22 mouse cellular contexts compared by ENCODE assay signal in the genomic region with DNA sequence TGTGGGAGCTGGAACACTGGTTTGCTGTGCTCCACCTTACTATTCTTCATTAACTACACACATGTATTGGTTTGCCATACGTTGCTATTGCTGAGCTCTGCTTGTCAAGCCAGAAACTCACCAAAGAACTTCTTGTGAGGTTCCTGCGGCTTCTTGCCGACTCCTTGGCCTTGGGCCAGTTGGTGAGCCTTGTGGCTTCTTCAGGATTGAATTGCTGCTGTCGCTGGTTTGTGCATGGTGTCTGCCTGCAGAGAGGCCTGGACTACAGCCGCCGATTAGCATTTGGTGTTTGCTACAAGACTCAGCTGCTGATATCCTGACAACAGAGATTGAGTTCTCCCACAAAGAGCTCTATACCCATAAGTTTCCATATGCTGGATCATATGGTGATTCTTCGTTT. TPM values are rescaled to one million over a fixed set of nuclear protein-coding genes. Genes with fewer than 3 reads are reported as not detected.
DNase-seq lines count a peak whose midpoint lies in the region; ATAC-seq and TF ChIP-seq lines count a peak whose summit lies in the region.
"Had no signal": no experiment of that assay in that cellular context is flagged by ENCODE, and none has a peak within 500 bp of the region (broad histone marks: within the 10 kb centered on the region; RNA-seq: fewer than 3 reads in every experiment).

No protein-coding gene starts in this region.

- no peak overlapping the region for H3K4me3 ChIP-seq in gastrocnemius, adult 2 months
- H3K4me3 ChIP-seq in megakaryocyte, embryonic 14.5 days (replicated peaks) = peak overlapping the region; percentile 46
- H3K4me3 ChIP-seq: embryonic facial prominence, embryonic 12.5 days; embryonic facial prominence, embryonic 15.5 days; forebrain, embryonic 13.5 days; heart, embryonic 13.5 days; hindbrain, embryonic 12.5 days; hindbrain, embryonic 15.5 days had no signal

- no peak overlapping the region for H3K27ac ChIP-seq in gastrocnemius, adult 2 months
- H3K27ac ChIP-seq: embryonic facial prominence, embryonic 12.5 days; embryonic facial prominence, embryonic 15.5 days; forebrain, embryonic 13.5 days; heart, embryonic 13.5 days; hindbrain, embryonic 12.5 days; hindbrain, embryonic 15.5 days had no signal

- peaks cover 4% of the 10 kb centered on the region; the same call in 1 of the 2 replicates for H3K4me1 ChIP-seq in megakaryocyte, embryonic 14.5 days
- H3K4me1 ChIP-seq: embryonic facial prominence, embryonic 12.5 days; embryonic facial prominence, embryonic 15.5 days; forebrain, embryonic 13.5 days; heart, embryonic 13.5 days; hindbrain, embryonic 12.5 days; hindbrain, embryonic 15.5 days had no signal

- H3K9me3 ChIP-seq in megakaryocyte, embryonic 14.5 days = peaks cover 5% of the 10 kb centered on the region
- H3K9me3 ChIP-seq: embryonic facial prominence, embryonic 12.5 days; embryonic facial prominence, embryonic 15.5 days; forebrain, embryonic 13.5 days; heart, embryonic 13.5 days; hindbrain, embryonic 12.5 days; hindbrain, embryonic 15.5 days had no signal

- TF ChIP-seq CTCF in gastrocnemius, adult 2 months (IDR thresholded peaks at IDR 0.05) = no peak

- no peaks in the 10 kb centered on the region for H3K36me3 ChIP-seq in megakaryocyte, embryonic 14.5 days (replicated peaks; ENCODE audit: low read length)
- H3K36me3 ChIP-seq: embryonic facial prominence, embryonic 12.5 days; embryonic facial prominence, embryonic 15.5 days; heart, embryonic 13.5 days; hindbrain, embryonic 12.5 days; hindbrain, embryonic 15.5 days had no signal

- peaks cover 8% of the 10 kb centered on the region for H3K27me3 ChIP-seq in megakaryocyte, embryonic 14.5 days (replicated peaks)
- H3K27me3 ChIP-seq: embryonic facial prominence, embryonic 12.5 days; embryonic facial prominence, embryonic 15.5 days; forebrain, embryonic 13.5 days; heart, embryonic 13.5 days; hindbrain, embryonic 12.5 days; hindbrain, embryonic 15.5 days had no signal

- ATAC-seq in megakaryocyte, adult 5-6 weeks (ENCODE audit: poor library complexity, severe bottlenecking) = no peak
- ATAC-seq: activated CD4-positive, CD25-positive, alpha-beta regulatory T cell, adult 4 months; CD4-positive, CD25-positive, alpha-beta regulatory T cell, adult 4 months; forebrain, embryonic 13.5 days; forebrain, postnatal 0 days; intestine, postnatal 0 days had no signal

- DNase-seq in gastrocnemius, adult 2 months = peak; percentile 29
- DNase-seq in gastrocnemius, postnatal 36 days = no peak
- peak; percentile 25 to 48 for DNase-seq in kidney, postnatal 25 days
- no peak for DNase-seq in kidney, adult 9 months
- DNase-seq: adrenal gland, adult 8-10 months; adrenal gland, postnatal 25 days; cerebellum, adult 11-12 months; cerebellum, adult 8-10 months; forebrain, postnatal 0 days; gastrocnemius, postnatal 25 days had no signal

- intact Hi-C loops in gastrocnemius, adult 2 months (cut with DNase I) = no loop called here
- intact Hi-C loops in gastrocnemius, postnatal 36 days (cut with DNase I) = no loop called here

RNA-seq across cellular contexts. Expression of a gene that starts 10.9 kb away (rescaled TPM):
- 10 to 100 TPM in 1 of 2 experiments, 1 to 10 TPM in 1; 7.2 to 16.5 TPM for total RNA-seq in gastrocnemius, adult 2 months (2021)
- 1 to 10 TPM; 4.7 to 7.0 TPM for total RNA-seq in gastrocnemius, postnatal 36 days (2021)
- polyA plus RNA-seq in megakaryocyte, embryonic 14.5 days (2012; ENCODE audit: insufficient read depth, low replicate concordance) = 2.9 TPM in 1 of 2 replicates, not detected in the other
- 14.4 and 15.9 TPM in 2 replicates for total RNA-seq in megakaryocyte, adult 5-6 weeks (2015)
- 6.4 and 8.4 TPM in 2 replicates for total RNA-seq in megakaryocyte, adult 5-6 weeks (2017)
- total RNA-seq: MEL had no signal

Comparison
In these comparisons a context has a peak if more than half of its experiments do, and no peak if none do; other contexts are left out.
1. DNase-seq: peak in gastrocnemius, adult 2 months (single experiment) and kidney, postnatal 25 days (2 of 2); none in gastrocnemius, postnatal 36 days (0 of 2) and kidney, adult 9 months (single experiment).